Mouse (Mus musculus) left cerebral cortex, postnatal 14 days (tissue): ENCODE measurements around the gene Rhof. TPM values are rescaled to one million over a fixed set of nuclear protein-coding genes. Genes with fewer than 3 reads are reported as not detected.
A peak's percentile ranks its signal among the peaks of the same experiment; 100 is the strongest.

ENCODE experiments used
- DNase-seq, 2 experiments: peaks; one replicate each; pipeline ENCODE4 v3.0.0; 2021 to 2022; ENCODE audit warnings: low spot score in 2 of 2, mixed read lengths in 1 of 2
- intact Hi-C: fragments of 180-260 bp; cut with DNase I; formaldehyde crosslinking; loops from one replicate; pipeline ENCODE4 v1.15.1; 2025
- total RNA-seq, 2 experiments: library from RNA; stranded (reverse); gene quantifications; 2 replicates each; pipeline ENCODE4 v1.2.3; 2021

The Rhof gene
- total RNA-seq, 2 experiments from 2014 or later, result 54.3 to 56.3 TPM

- intact Hi-C loops, result no loop called here
- DNase-seq, result no peak
These were observed 18.1 kb upstream of the Rhof start for GRCm38 (mm10) chr5:123150641-123151040.

DNA sequence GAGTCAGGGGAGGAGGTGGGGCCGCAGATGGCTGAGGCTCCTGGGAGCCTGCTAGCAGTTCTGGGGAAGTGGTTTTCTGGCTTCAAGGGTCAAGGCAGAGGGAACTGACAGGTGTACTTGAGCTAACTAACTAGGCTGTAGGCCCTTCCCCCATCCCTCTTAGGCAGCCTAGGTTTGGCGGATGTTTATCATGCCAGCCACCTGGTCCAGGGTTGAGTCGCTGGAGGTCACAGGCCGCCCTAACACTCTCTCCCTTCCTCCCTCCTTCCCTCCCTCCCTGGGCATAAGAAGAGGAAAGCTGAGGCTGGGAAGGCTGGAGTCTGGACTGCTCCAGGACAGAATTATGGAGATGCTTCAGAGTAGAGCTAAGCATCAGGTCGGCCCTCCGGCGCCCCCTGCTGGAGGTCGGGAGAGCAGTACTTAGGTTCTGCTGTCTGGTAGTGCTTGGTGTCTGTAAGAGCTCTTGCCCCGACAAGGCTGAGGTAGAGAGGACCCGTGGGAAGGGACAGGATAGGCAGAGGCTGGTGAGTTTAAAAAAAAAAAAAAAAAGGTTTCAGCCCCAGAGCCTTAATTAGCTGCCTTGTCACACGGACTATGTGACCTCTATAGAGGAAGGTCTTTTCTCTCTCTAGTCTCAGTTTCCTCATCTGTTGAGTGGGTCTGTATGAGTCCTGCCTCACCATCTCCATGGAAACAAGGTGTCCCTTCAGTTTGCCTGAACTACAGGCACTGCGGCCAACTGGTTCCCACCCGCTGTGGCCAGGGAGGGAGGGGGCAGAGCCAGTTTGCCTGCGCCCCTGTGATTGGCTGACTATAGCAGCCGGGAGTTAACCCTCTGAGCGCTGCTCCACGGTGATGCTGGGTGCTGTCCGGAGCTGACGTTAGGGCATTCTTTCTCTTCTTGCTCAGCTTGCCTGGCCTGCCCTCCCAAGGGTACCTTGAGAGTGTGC is 17.2 kb upstream of the Rhof start:
- DNase-seq, result peak; percentile 94 to 95
- intact Hi-C loops, result loop anchor here (1.0 kb wide), 1 partner anchor 16 kb away; no protein-coding TSS in a partner anchor

DNA sequence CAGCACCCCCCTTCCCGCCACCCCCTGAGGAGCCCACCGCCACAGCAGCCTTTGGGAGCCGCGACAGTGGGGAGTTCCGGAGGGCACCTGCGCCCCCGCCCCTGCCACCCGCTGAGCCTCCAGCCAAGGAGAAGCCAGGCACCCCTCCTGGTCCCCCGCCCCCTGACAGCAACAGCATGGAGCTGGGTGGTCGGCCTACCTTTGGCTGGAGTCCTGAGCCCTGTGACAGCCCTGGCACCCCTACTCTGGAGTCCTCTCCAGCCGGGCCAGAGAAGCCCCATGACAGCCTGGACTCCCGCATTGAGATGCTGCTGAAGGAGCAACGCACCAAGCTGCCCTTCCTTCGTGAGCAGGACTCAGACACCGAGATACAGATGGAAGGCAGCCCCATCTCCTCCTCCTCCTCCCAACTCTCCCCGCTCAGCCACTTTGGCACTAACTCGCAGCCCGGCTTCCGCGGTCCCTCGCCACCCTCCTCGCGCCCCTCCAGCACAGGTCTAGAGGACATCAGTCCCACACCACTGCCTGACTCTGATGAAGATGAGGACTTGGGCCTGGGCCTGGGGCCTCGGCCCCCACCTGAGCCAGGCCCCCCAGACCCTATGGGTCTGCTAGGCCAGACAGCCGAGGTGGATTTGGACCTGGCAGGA is 15.7 kb upstream of the Rhof start:
- DNase-seq, result no peak
- intact Hi-C loops, result no loop called here

GRCm38 (mm10) chr5:123147569-123147968 is 15.1 kb upstream of the Rhof start:
- no peak for DNase-seq
- intact Hi-C loops, result no loop called here

DNA sequence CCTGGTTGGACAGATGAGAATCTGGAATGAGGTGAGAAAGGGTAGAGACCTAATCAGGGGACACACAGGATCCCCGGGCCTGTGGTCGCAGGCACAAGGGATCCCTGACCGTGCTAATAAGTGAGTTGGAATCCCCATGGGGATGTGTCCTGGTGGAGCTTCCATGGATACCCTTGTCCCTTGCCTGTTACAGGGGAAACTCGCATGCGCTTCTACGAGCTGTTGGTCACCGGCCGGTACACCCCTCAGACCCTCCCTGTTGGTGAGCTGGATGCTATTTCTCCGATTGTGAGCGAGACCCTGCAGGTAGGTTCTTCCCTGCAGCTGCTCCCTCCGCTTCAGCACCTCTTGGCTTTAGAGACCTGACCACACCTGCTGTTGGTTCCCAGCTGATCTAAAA is 13.9 kb upstream of the Rhof start:
- no peak for DNase-seq
- intact Hi-C loops, result no loop called here

- DNase-seq, result no peak
- intact Hi-C loops, result no loop called here
These were observed 12.5 kb upstream of the Rhof start for GRCm38 (mm10) chr5:123144746-123145590.

DNA sequence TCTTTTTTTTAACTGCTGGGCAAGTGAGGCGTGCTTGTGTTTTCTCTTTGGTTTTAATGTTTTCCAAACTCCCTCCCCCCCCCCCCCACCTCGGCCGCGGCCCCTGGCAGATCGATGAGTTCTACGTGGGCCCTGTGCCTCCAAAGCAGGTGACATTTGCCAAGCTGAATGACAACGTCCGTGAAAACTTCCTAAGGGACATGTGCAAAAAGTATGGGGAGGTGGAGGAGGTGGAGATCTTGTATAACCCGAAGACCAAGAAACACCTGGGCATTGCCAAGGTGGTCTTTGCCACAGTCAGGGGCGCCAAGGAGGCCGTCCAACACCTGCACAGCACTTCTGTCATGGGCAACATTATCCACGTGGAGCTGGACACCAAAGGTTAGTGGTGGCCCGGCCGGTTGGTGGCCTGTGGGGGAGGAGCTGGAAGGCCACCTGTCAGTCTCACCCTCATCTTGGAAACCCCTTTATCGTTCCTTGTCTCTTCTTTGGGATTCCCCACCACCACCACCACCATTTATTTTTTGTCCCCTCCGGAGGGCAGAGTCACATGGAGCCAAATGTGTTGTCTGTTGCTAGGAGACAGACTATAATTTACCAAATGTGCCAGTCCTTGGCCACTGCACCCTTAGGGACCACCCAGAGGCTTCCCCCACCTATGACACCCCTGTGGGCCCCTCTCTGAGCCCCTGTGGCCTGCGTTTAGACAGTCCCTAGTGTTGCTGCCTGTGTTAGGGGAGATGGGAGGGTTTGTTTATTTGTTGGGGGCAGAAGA is 11.7 kb upstream of the Rhof start:
- intact Hi-C loops, result no loop called here
- DNase-seq, result no peak

GRCm38 (mm10) chr5:123143251-123143970 is 10.9 kb upstream of the Rhof start:
- DNase-seq, result no peak
- intact Hi-C loops, result no loop called here

GRCm38 (mm10) chr5:123142161-123143157 is 10.0 kb upstream of the Rhof start, which contains the start of gene Setd1b:
Gene Setd1b (plus strand): TSS chr5:123142193.
- DNase-seq, result peak in 1 of 2 experiments; percentile 60
- intact Hi-C loops, result no loop called here

GRCm38 (mm10) chr5:123141555-123142160 is 9.2 kb upstream of the Rhof start:
- intact Hi-C loops, result no loop called here
- no peak for DNase-seq

- DNase-seq, result peak; percentile 94 to 95
- intact Hi-C loops, result no loop called here
These were observed 8.4 kb upstream of the Rhof start for GRCm38 (mm10) chr5:123140694-123141554.

GRCm38 (mm10) chr5:123139722-123140627 is 7.5 kb upstream of the Rhof start:
- DNase-seq, result no peak
- intact Hi-C loops, result no loop called here

DNA sequence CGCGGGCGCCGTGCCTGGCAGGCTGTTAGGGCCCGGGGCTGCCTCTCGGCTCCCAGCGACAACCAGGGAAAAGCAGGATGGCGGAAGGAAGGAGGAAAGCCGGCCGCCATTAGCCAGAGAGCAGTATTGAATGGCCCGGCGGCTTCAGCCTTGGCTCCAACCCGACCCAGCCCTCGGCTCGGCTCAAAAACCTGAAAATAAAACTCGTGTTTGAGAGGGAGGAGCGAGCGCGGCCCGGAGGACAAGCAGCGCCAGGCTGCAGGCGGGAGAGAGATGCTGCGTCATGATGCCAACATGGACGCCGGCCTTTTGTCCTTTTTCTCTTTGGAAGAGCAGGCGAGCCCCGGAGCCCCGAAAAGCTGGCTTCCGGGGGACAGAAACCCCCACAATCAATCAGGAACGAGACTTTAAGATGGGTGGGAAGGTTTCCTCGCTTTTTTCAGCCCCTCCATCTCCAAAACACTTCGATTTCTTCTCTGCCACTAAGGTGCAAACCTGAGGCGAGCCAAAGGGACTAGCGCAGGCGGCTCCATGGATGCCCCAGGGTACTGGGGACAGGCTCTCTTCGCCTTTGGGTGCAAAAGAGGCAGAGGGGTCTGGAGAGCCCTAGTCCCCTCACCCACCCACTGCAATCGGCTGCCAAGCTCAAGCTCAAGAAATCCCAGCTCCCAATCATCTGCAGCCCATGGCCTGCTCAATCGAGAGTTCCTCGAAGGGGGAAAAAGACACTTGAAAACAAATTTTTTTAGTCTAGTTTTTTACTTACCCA is 6.6 kb upstream of the Rhof start:
- intact Hi-C loops, result no loop called here
- peak; percentile 83 to 84 for DNase-seq

DNA sequence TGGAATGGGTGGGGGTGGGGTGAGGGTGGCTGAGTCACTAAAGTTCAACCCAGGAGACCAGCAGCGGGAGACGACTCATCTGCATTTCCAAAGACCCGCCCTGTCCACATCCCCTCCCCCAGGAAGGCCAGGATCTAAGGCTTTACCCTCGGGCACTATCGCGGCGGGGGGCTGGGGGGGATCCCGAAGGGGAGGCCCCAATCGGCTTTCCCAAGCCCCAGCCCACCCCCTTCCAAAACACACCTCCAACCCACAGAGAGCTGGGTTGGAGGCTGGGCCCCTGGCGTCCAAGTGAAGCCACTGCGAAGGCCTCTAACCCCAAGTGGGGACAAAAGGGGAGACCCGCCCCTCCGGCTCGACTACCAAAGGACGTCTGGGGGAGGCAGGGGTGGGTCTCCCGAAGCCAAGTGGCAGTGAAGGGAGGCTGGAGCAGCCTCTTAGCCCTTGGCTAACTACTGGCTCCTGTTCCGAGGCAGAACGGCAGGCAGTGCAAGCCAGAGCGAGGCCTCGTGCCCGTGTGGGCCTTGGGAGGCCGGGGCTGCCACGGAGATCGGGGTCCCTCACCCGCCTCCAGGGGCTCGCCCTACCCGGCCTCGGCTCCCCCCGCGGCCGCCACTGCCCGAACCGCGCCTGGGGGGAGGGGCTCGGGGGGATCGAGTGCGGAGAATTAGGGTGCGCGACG is 5.9 kb upstream of the Rhof start:
- intact Hi-C loops, result no loop called here

More for the DNA sequence above, 5.9 kb upstream of the Rhof start:
- DNase-seq, result no peak
